ENCODE assay signal across 17 mouse cellular contexts in the genomic region with DNA sequence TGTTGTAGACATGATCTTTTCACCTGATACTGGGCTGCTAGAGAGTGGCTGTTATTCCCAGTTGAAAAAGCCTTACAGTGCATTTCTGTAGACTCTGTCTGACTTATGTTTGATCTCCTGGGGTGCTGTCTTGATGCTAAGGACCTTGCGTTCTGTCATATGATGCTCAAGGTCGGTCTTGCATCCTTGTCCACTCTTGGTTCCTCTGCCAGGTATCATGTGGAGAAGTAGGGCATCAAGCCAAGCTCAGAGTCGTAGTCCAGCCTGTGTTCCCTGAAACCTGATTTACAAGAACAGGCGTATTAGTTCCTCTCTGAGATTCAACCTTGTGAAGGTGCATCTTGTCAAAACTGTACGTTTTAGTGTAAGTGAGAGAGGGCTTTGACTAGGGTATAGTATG.
DNase-seq lines count a peak whose midpoint lies in the region.
"Had no signal": no experiment of that assay in that cellular context is flagged by ENCODE, and none has a peak within 500 bp of the region (broad histone marks: within the 10 kb centered on the region; RNA-seq: fewer than 3 reads in every experiment).

No protein-coding gene starts in this region.

- no peaks in the 10 kb centered on the region for H3K4me1 ChIP-seq in brown adipose tissue, adult 24 weeks (ENCODE audit: control insufficient read depth, insufficient read depth, insufficient read length, low read length)
- peaks cover 11% of the 10 kb centered on the region for H3K4me1 ChIP-seq in embryonic facial prominence, embryonic 10.5 days
- H3K4me1 ChIP-seq: heart, embryonic 10.5 days; hindbrain, embryonic 15.5 days; liver, embryonic 12.5 days had no signal

- peak; percentile 38 to 54 for DNase-seq in kidney, adult 8-10 months
- no peak for DNase-seq in kidney, postnatal 4 days
- peak; percentile 88 to 90 for DNase-seq in cerebellum, adult 18-20 months
- DNase-seq in cerebellum, postnatal 36 days = peak; percentile 87 to 95
- no peak for DNase-seq in T-cell, adult 2 months (ENCODE audit: low spot score)
- no peak for DNase-seq in embryonic facial prominence, embryonic 10.5 days (ENCODE audit: low spot score)
- DNase-seq: adrenal gland, postnatal 25 days; embryo, embryonic 11 days; gastrocnemius, postnatal 36 days; heart, postnatal 10 days had no signal

- no peaks in the 10 kb centered on the region for H3K27me3 ChIP-seq in embryonic facial prominence, embryonic 10.5 days (replicated peaks; ENCODE audit: low read depth, poor library complexity, severe bottlenecking)
- H3K27me3 ChIP-seq: hindbrain, embryonic 15.5 days; liver, embryonic 12.5 days; lung, embryonic 15.5 days; Patski had no signal

- peaks cover 61% of the 10 kb centered on the region for H3K36me3 ChIP-seq in embryonic facial prominence, embryonic 10.5 days (replicated peaks)

- no peaks in the 10 kb centered on the region for H3K9me3 ChIP-seq in embryonic facial prominence, embryonic 10.5 days
- H3K9me3 ChIP-seq: heart, embryonic 10.5 days; hindbrain, embryonic 15.5 days; limb, embryonic 10.5 days; liver, embryonic 12.5 days; lung, embryonic 15.5 days had no signal

- 0 out of 2 replicates have a peak overlapping the region, but pooled peaks have one; percentile 12 for H3K27ac ChIP-seq in brown adipose tissue, adult 24 weeks (replicated peaks; ENCODE audit: low read depth, low read length)
- no peak overlapping the region for H3K27ac ChIP-seq in embryonic facial prominence, embryonic 10.5 days (replicated peaks)
- H3K27ac ChIP-seq: heart, embryonic 10.5 days; hindbrain, embryonic 15.5 days; limb, embryonic 10.5 days; liver, embryonic 12.5 days; lung, embryonic 15.5 days had no signal

- WGBS in embryonic facial prominence, embryonic 10.5 days = 90% methylated on average over 5 of the region's 5 CpGs

- H3K4me3 ChIP-seq in brown adipose tissue, adult 24 weeks (ENCODE audit: insufficient read depth, low read depth, low read length) = no peak overlapping the region
- no peak overlapping the region for H3K4me3 ChIP-seq in embryonic facial prominence, embryonic 10.5 days
- H3K4me3 ChIP-seq: heart, embryonic 10.5 days; hindbrain, embryonic 15.5 days; limb, embryonic 10.5 days; liver, embryonic 12.5 days; lung, embryonic 15.5 days had no signal

Comparison
In these comparisons a context has a peak if more than half of its experiments do, and no peak if none do; other contexts are left out.
1. DNase-seq: peak in kidney, adult 8-10 months (2 of 2), cerebellum, adult 18-20 months (2 of 2) and cerebellum, postnatal 36 days (2 of 2); none in kidney, postnatal 4 days (0 of 2), T-cell, adult 2 months (single experiment) and embryonic facial prominence, embryonic 10.5 days (single experiment).